Mouse (Mus musculus): ENCODE data around the gene Tecta.

Tecta gene

DNA sequence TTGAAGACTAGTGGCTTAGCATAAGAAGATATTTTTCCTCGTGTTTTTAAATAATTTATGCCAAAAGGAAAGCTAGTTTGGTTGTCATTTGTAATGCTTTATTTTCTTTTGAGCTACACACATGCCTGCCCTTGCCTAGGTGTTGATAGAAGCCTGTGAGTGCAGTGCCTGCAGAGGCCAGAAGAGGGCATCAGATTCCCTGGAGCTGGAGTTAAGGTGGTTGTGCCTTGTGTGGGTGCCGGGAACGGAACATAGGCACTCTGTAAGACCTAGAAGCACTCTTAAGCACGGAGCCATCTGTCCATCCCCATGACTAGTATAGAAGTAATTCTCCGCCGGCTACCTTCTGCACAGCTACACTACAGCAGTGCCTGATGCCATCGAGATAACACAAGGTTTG is 79.1 kb downstream of the Tecta start:
- in situ Hi-C loops (cut with MboI): loop anchor here (25.0 kb wide), 1 partner anchor 1083 kb away; no protein-coding TSS in a partner anchor

GRCm38 (mm10) chr9:42318455-42318987 is 81.2 kb downstream of the Tecta start:
- in situ Hi-C loops (cut with MboI): loop anchor here (25.0 kb wide), 1 partner anchor 1081 kb away; no protein-coding TSS in a partner anchor

DNA sequence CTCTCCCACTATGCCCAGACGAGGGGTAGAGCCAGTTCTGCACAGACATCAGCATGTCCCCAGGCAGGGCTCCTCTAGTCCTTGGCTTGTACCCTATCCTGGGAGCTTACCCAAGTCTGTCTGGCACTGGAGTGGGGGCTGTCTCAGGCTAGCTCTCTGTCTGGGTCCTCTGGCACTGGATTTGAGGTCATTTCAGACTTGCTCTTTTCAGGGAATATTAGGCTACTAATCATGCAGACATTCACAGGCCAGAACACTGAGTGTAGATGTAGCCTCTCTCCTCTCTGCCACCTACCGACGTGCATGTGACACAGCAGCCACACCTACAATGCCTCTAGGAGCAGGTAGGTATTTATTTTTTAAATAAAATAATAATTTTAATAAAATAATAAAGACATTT is 82.4 kb downstream of the Tecta start:
- in situ Hi-C loops (cut with MboI): loop anchor here (25.0 kb wide), 1 partner anchor 1080 kb away; no protein-coding TSS in a partner anchor

- in situ Hi-C loops (cut with MboI): loop anchor here (25.0 kb wide), 1 partner anchor 1079 kb away; no protein-coding TSS in a partner anchor
Measured at GRCm38 (mm10) chr9:42315816-42316215, 83.9 kb downstream of the Tecta start.

DNA sequence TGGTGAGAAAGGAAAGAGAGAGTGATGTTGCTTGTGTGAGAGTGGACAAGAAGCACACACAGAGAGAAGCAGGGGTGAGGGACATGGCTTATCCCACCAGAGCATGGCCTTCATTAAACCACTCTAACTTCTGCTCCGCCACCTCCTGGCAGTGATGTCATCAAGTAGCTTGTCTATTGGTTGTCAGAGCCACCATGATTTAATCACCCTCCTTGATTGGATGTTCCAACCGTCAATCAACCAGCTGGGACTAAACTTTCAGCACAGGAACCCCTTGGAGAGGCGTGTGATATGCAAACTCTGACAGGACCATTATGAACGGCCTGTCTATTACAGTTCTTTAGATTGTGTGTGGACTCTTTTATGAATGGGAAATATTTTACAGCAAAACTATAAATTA is 84.8 kb downstream of the Tecta start:
- in situ Hi-C loops (cut with MboI): loop anchor here (25.0 kb wide), 1 partner anchor 1078 kb away; no protein-coding TSS in a partner anchor

- in situ Hi-C loops (cut with MboI): loop anchor here (25.0 kb wide), 1 partner anchor 1077 kb away; no protein-coding TSS in a partner anchor
Measured at GRCm38 (mm10) chr9:42314388-42314787, 85.3 kb downstream of the Tecta start.

GRCm38 (mm10) chr9:42313872-42314271 is 85.9 kb downstream of the Tecta start:
- in situ Hi-C loops (cut with MboI): loop anchor here (25.0 kb wide), 1 partner anchor 1077 kb away; no protein-coding TSS in a partner anchor

DNA sequence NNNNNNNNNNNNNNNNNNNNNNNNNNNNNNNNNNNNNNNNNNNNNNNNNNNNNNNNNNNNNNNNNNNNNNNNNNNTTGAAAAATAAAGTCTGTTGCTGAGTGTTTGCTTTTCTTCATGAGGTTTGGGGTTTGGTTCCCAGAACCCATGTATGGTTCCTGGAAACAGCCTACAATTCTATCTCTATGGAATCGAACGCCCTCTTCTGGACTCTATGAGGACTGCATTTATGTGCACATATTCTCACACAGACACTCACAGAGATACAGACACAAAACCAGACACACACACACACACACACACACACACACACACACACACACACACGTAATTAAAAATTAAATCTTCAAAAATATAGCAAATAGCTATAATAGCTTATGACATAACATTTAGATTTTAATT is 88.4 kb downstream of the Tecta start:
- in situ Hi-C loops (cut with MboI): loop anchor here (25.0 kb wide), 1 partner anchor 1074 kb away; no protein-coding TSS in a partner anchor

- in situ Hi-C loops (cut with MboI): loop anchor here (25.0 kb wide), 1 partner anchor 1067 kb away; no protein-coding TSS in a partner anchor
Measured at GRCm38 (mm10) chr9:42303894-42304293, 95.8 kb downstream of the Tecta start.

DNA sequence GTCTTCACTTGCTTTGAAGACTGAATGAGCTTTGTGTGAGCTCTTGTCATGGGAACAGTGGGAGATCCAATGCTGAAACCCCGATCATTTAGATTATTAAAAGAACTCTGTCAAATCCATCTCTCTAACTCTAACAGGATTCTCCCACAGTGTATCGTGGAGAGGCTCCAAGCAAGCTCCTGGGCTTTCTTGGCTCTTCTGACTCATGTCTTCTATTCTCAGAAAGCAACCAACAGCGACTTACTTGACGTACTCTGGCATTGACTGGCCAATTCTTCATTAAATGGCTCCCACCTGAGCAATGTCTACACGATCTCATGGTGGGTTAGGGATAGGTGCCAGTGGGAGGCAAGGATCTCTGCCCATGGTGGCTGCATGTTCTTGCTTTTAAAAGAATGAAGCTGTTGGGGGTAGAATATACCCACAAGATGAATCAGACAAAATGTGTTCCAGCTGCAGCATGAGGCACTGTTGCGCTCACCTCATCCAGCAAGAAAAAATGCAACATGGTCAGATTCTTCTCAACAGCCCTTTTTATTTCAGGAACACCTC is 98.6 kb downstream of the Tecta start:
- in situ Hi-C loops (cut with MboI): loop anchor here (25.0 kb wide), 1 partner anchor 1064 kb away; no protein-coding TSS in a partner anchor

DNA sequence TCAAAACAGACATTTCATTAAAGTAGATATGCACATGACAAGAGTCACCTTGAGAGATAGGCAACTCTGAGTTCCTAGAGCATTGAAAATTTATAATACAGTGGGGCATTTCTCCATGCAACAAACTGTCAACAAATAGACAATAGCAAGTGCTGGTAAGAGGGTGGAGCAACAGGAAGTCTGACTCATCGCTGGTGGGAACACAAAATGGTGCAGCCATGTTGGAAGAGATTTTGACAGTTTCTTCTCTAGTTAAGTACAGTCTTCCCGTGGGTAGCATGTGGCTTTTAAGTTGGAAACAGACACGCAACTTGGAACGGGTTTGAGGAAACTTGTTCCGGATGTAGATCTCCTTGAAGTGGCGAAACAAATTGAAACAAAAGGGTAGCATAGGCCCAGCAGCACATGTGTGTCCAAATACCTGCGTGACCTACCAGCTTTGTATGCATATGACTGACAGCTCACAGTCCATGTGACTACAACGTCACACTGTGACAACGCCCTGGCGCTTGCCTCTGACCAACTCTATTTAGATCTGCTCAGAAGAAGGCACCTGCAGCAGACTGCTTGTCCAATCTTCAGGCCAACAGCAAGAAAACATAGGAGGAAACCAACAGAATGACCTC is 103.3 kb downstream of the Tecta start:
- in situ Hi-C loops (cut with MboI): no loop called here

GRCm38 (mm10) chr9:42294131-42294530 is 105.6 kb downstream of the Tecta start:
- in situ Hi-C loops (cut with MboI): no loop called here

DNA sequence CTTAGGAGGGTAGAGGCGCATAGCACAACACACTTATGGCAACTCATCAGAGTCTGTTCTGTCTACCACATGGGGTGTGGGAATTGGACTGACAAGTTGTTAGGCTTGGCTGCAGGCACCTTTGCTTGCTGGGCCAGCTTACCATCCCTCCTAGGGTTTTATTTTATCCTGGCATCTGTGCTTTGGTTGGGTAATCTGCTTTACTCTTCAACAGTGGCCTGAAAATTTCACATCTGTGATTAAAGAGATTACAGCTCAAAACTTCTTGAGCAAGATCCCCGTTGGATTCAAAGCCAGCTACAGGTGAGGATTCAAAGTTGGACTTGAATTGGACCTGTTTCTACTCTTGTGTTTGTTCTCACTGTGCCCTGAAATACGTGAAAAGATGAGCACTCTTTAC is 106.1 kb downstream of the Tecta start:
- in situ Hi-C loops (cut with MboI): no loop called here

GRCm38 (mm10) chr9:42293051-42293450 is 106.7 kb downstream of the Tecta start:
- in situ Hi-C loops (cut with MboI): no loop called here

DNA sequence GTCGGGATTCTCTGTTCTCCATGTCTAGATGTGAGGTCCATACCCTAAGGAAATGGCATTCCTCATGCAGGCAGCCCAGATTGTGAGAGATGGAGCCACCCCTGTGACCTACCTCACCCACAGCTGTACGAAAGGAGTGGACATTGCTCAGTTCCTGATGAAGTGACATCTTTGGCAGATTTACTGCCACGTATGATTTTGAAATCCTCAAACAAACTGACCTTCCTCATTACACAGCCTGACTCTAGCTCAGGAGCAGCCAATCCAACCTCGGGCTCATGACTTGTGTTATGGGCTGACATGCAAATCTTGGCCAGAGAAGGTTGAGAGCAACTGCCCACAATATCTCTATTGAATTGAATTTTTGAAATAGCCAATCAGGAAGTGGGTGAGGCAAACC is 120.1 kb downstream of the Tecta start:
- in situ Hi-C loops (cut with MboI): no loop called here

Data from mature B cell (primary cell).